Mouse (Mus musculus) MEL (cell line): ENCODE results near the gene Khdrbs2.

Experiments
- BHLHE40 ChIP-seq: IDR thresholded peaks from 2 replicates; pipeline ENCODE4 v1.6.1; 2012; ENCODE audit warnings: low read depth, mild to moderate bottlenecking, inconsistent platforms, low read length, improper control_type of control experiment, borderline replicate concordance
- CHD1 ChIP-seq: IDR thresholded peaks from 2 replicates; pipeline ENCODE4 v1.6.1; 2012; ENCODE audit warnings: low read depth, mild to moderate bottlenecking, inconsistent platforms, low read length, improper control_type of control experiment
- CTCF ChIP-seq, 3 experiments: IDR thresholded peaks in 2 of 3; conservative IDR thresholded peaks in 1 of 3; 2 replicates each; pipeline ENCODE4 v1.5.1; 2011 to 2012; ENCODE audit warnings: low read length in 3 of 3, low read depth in 2 of 3, mild to moderate bottlenecking in 2 of 3, improper control_type of control experiment in 1 of 3, inconsistent platforms in 1 of 3, mixed read lengths in 1 of 3, moderate library complexity in 1 of 3; ENCODE audit not compliant: control insufficient read depth in 1 of 3, insufficient read depth in 1 of 3, poor library complexity in 1 of 3, severe bottlenecking in 1 of 3
- EP300 ChIP-seq, 2 experiments: IDR thresholded peaks; 2 replicates each; pipeline ENCODE4 v1.6.1; 2011; ENCODE audit warnings: improper control_type of control experiment in 2 of 2, low read length in 2 of 2, low read depth in 1 of 2, mild to moderate bottlenecking in 1 of 2
- ETS1 ChIP-seq: IDR thresholded peaks from 2 replicates; pipeline ENCODE4 v1.6.1; 2012; ENCODE audit warnings: low read depth, mild to moderate bottlenecking, inconsistent platforms, low read length, improper control_type of control experiment, moderate library complexity
- GABPA ChIP-seq: IDR thresholded peaks from 2 replicates; pipeline ENCODE4 v1.6.1; 2012; ENCODE audit warnings: low read depth, mild to moderate bottlenecking, inconsistent platforms, low read length, improper control_type of control experiment, moderate library complexity
- GATA1 ChIP-seq: IDR thresholded peaks from 2 replicates; pipeline ENCODE4 v1.6.1; 2011; ENCODE audit warnings: low read depth, low read length, improper control_type of control experiment
- MAZ ChIP-seq: IDR thresholded peaks from 2 replicates; pipeline ENCODE4 v1.6.1; 2012; ENCODE audit warnings: low read depth, mild to moderate bottlenecking, inconsistent platforms, low read length, improper control_type of control experiment
- POLR2A ChIP-seq, 2 experiments: IDR thresholded peaks; 2 replicates each; pipeline ENCODE4 v1.6.1; 2011 to 2012; ENCODE audit warnings: low read length in 2 of 2, mild to moderate bottlenecking in 2 of 2, control low read depth in 1 of 2, improper control_type of control experiment in 1 of 2, low read depth in 1 of 2, moderate library complexity in 1 of 2; ENCODE audit not compliant: control insufficient read depth in 1 of 2, insufficient read depth in 1 of 2, poor library complexity in 1 of 2
- SIN3A ChIP-seq: IDR thresholded peaks from 2 replicates; pipeline ENCODE4 v1.6.1; 2012; ENCODE audit warnings: low read length, improper control_type of control experiment, inconsistent platforms
- SMC3 ChIP-seq: IDR thresholded peaks from 2 replicates; pipeline ENCODE4 v1.6.1; 2011; ENCODE audit warnings: low read depth, low read length, improper control_type of control experiment
- TAL1 ChIP-seq: IDR thresholded peaks from 2 replicates; pipeline ENCODE4 v1.6.1; 2012; ENCODE audit warnings: mild to moderate bottlenecking, inconsistent platforms, low read length, moderate library complexity, mixed read lengths
- UBTF ChIP-seq: IDR thresholded peaks from 2 replicates; pipeline ENCODE4 v1.6.1; 2012; ENCODE audit warnings: low read depth, mild to moderate bottlenecking, inconsistent platforms, low read length, improper control_type of control experiment, moderate library complexity, borderline replicate concordance; ENCODE audit not compliant: insufficient read depth
- USF2 ChIP-seq, 2 experiments: IDR thresholded peaks; 2 replicates each; pipeline ENCODE4 v1.6.1; 2011 to 2012; ENCODE audit warnings: improper control_type of control experiment in 2 of 2, low read length in 2 of 2, borderline replicate concordance in 1 of 2, inconsistent platforms in 1 of 2, low read depth in 1 of 2, mild to moderate bottlenecking in 1 of 2; ENCODE audit not compliant: insufficient read depth in 1 of 2

- TF ChIP-seq UBTF (no peak), EP300 (IDR thresholded peaks at IDR 0.05; ENCODE audit: low read depth in 1 of 2, low read length in 2 of 2) (no peak), CTCF (IDR thresholded peaks at IDR 0.05 in 2 of 3, conservative IDR thresholded peaks at IDR 0.05 in 1 of 3; ENCODE audit: control insufficient read depth in 1 of 3, insufficient read depth in 1 of 3, low read depth in 2 of 3, low read length in 3 of 3, poor library complexity in 1 of 3, severe bottlenecking in 1 of 3) (no peak), BHLHE40 (no peak), ETS1 (no peak), POLR2A (IDR thresholded peaks at IDR 0.05; ENCODE audit: control insufficient read depth in 1 of 2, insufficient read depth in 1 of 2, low read depth in 1 of 2, low read length in 2 of 2, poor library complexity in 1 of 2) (no peak), GATA1 (no peak), TAL1 (no peak), CHD1 (no peak), MAZ (no peak), SIN3A (no peak), GABPA (no peak), USF2 (IDR thresholded peaks at IDR 0.05; ENCODE audit: borderline replicate concordance in 1 of 2, insufficient read depth in 1 of 2, low read depth in 1 of 2, low read length in 2 of 2) (no peak), SMC3 (no peak)
Measured at GRCm38 (mm10) chr1:32428410-32428809, 255.9 kb downstream of the Khdrbs2 start.
